Mouse (Mus musculus) olfactory bulb, adult 2 months (tissue): ENCODE results near the gene Olfr1055.
"Not testable (repeated sequence)": the region's sequence is repeated elsewhere in the genome, so short reads cannot be mapped to it uniquely, and the experiment has no call there.

Source experiments
- CTCF ChIP-seq: fragments of 200-500 bp; IDR thresholded peaks from 2 replicates; pipeline ENCODE4 v1.5.1; 2012; ENCODE audit warnings: low read depth, mild to moderate bottlenecking, low read length, moderate library complexity; ENCODE audit not compliant: insufficient read depth
- POLR2A ChIP-seq: fragments of 200-500 bp; IDR thresholded peaks from 2 replicates; pipeline ENCODE4 v1.6.1; 2012; ENCODE audit warnings: mild to moderate bottlenecking, low read depth, low read length, moderate library complexity; ENCODE audit not compliant: insufficient read depth

- TF ChIP-seq POLR2A, CTCF: not testable (repeated sequence)
Observed at GRCm38 (mm10) chr2:86366342-86366741, 16.3 kb upstream of the Olfr1055 start.
